Mouse (Mus musculus): Measurements from ENCODE around the gene Wdr82. TPM values are rescaled to one million over a fixed set of nuclear protein-coding genes. Genes with fewer than 3 reads are reported as not detected.

The Wdr82 gene
- polyA plus RNA-seq, 1 experiment from 2014 or later, result 16.0 TPM

GRCm38 (mm10) chr9:106179454-106179853, 8.7 kb downstream of the Wdr82 start:
- 76% methylated on average over 2 of the region's 2 CpGs for WGBS
- H3K9ac ChIP-seq, result no peak overlapping the region
- H3K4me1 ChIP-seq, result peaks cover 35% of the 10 kb centered on the region
- no peak overlapping the region for H3K27ac ChIP-seq (replicated peaks)
- H3K4me3 ChIP-seq, result no peak overlapping the region
- no peaks in the 10 kb centered on the region for H3K9me3 ChIP-seq
- no peak overlapping the region for H3K4me2 ChIP-seq
- peaks cover 86% of the 10 kb centered on the region for H3K36me3 ChIP-seq
- ATAC-seq (ENCODE audit: extremely low read depth, insufficient number of reproducible peaks, low FRiP score, low TSS enrichment), result no peak
- H3K27me3 ChIP-seq (replicated peaks), result no peaks in the 10 kb centered on the region

DNA sequence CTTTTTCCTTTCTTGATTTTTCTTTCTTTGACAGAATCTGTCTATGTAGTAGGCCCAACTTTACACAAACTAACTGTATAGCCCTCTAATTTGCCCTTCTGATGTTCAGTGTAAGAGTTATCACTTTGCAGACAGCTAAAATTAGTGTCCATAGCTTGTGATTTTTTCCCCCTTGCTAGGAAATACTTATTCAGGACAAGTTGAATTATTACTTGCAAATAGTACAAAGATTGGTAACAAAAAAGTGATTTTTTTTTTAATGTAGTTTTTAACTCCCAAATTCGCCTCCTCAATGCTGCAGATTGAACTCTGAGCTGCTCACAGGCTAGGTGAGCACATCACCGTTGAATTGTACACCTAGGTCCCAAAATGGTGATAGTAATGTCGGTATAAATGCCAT, 9.2 kb downstream of the Wdr82 start:
- 93% methylated on average over 3 of the region's 3 CpGs for WGBS
- peaks cover 30% of the 10 kb centered on the region for H3K4me1 ChIP-seq

DNA sequence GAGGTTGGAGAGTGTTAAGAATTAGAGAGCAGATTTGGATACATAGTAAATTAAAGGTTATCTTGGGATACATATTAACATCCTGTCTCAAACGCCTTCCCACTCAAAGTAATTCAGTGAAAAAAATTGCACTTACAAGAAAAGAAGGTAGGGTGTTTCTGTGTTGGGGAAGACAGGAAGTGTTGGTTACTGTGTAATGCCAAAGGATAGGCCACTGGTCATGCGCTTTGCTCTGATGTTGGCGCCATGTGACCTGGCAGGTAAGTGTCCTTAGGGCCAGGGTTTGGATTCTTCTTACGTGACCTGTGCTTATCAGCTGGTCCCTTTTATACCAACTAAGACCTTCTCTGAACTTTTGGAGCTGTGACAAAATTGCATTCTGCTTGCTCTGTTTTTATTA, 11.4 kb downstream of the Wdr82 start:
- Histone ChIP-seq H3K4me3 (no peak overlapping the region), H3K27ac (replicated peaks) (no peak overlapping the region), H3K9me3 (no peaks in the 10 kb centered on the region), H3K4me1 (peaks cover 13% of the 10 kb centered on the region; the same call in 1 of the 2 replicates), H3K4me2 (no peak overlapping the region), H3K27me3 (replicated peaks) (no peaks in the 10 kb centered on the region), H3K9ac (no peak overlapping the region), H3K36me3 (peaks cover 100% of the 10 kb centered on the region)
- ATAC-seq (ENCODE audit: extremely low read depth, insufficient number of reproducible peaks, low FRiP score, low TSS enrichment), result no peak
- WGBS, result 82% methylated on average over 4 of the region's 4 CpGs

More for the DNA sequence above, 9.2 kb downstream of the Wdr82 start:
- Histone ChIP-seq H3K9me3 (no peaks in the 10 kb centered on the region), H3K4me2 (no peak overlapping the region), H3K4me3 (no peak overlapping the region), H3K27me3 (replicated peaks) (no peaks in the 10 kb centered on the region), H3K9ac (no peak overlapping the region), H3K27ac (replicated peaks) (no peak overlapping the region), H3K36me3 (peaks cover 91% of the 10 kb centered on the region)
- ATAC-seq (ENCODE audit: extremely low read depth, insufficient number of reproducible peaks, low FRiP score, low TSS enrichment), result no peak

DNA sequence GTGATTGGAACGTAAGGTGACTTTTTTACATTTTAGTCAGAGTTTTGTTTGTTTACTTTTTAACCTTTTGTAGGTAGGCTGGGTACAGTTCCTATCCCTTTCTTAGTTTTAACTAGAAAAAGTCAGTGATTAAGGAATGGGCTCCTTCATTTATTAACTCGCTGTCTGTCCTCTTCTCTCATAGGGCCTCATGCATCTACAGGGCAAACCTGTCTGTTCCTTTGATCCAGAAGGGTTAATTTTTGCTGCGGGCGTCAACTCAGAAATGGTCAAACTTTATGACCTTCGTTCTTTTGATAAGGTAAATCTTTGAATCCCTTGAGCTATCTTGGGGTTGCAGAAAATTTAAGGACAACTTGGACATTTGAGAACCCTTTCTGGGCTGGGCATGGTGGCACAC, 13.3 kb downstream of the Wdr82 start:
- WGBS, result 89% methylated on average over 5 of the region's 5 CpGs
- no peak overlapping the region for H3K4me2 ChIP-seq

DNA sequence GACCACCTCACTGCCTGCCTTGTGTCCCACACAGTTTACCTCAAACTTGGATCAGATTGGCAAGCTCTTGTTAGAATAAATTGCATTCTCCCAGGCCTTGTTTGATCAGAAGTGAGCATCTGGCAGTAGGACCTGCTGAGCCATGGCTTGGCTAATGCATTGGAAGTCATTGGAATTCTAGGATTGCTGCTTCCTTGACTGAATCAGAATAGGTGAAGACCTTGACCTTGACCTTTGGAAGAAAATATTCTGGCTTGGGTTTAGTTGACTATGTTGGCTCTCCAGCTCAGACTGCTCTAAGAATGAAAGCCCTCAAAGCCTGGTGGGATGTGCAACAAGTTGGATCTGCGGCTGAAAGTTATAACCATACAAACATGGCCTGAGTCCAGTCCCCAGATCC, 20.6 kb downstream of the Wdr82 start:
- Histone ChIP-seq H3K4me3 (no peak overlapping the region), H3K9me3 (no peaks in the 10 kb centered on the region), H3K4me2 (no peak overlapping the region), H3K27me3 (replicated peaks) (no peaks in the 10 kb centered on the region), H3K36me3 (peaks cover 97% of the 10 kb centered on the region), H3K27ac (replicated peaks) (no peak overlapping the region), H3K9ac (no peak overlapping the region), H3K4me1 (peaks cover 4% of the 10 kb centered on the region)
- ATAC-seq (ENCODE audit: extremely low read depth, insufficient number of reproducible peaks, low FRiP score, low TSS enrichment), result no peak
- 97% methylated on average over 1 of the region's 1 CpGs for WGBS

More for the DNA sequence above, 13.3 kb downstream of the Wdr82 start:
- Histone ChIP-seq H3K9me3 (no peaks in the 10 kb centered on the region), H3K27me3 (replicated peaks) (no peaks in the 10 kb centered on the region), H3K9ac (no peak overlapping the region), H3K4me3 (no peak overlapping the region), H3K36me3 (peaks cover 100% of the 10 kb centered on the region), H3K4me1 (peaks cover 9% of the 10 kb centered on the region; the same call in 1 of the 2 replicates), H3K27ac (replicated peaks) (no peak overlapping the region)
- no peak for ATAC-seq (ENCODE audit: extremely low read depth, insufficient number of reproducible peaks, low FRiP score, low TSS enrichment)

- 89% methylated on average over 8 of the region's 8 CpGs for WGBS
Observed at GRCm38 (mm10) chr9:106192024-106192423, 21.3 kb downstream of the Wdr82 start.

DNA sequence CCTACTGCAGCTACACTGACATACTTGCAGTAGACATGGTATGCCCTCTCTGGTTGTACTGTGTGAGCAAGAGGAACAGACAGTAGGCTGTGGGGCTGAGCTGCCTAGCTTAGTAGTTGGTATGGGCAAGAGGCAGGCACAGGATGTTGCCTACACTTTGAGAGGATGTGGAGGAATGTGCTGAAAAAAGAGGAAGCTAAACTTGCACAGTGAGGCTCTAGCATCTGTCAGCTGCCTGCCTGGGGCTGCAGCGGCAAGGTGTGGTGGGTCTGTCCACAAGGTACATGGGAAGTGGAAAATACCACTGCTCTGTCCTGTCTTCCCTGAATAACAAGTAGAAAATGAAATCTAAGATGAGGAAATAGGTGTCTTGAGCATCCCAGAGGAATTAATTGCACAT, 22.3 kb downstream of the Wdr82 start:
- Histone ChIP-seq H3K36me3 (peaks cover 90% of the 10 kb centered on the region), H3K9ac (no peak overlapping the region), H3K4me1 (peaks cover 7% of the 10 kb centered on the region), H3K4me3 (no peak overlapping the region), H3K4me2 (no peak overlapping the region), H3K27me3 (replicated peaks) (no peaks in the 10 kb centered on the region), H3K9me3 (no peaks in the 10 kb centered on the region), H3K27ac (replicated peaks) (no peak overlapping the region)
- 86% methylated on average over 1 of the region's 1 CpGs for WGBS
- no peak for ATAC-seq (ENCODE audit: extremely low read depth, insufficient number of reproducible peaks, low FRiP score, low TSS enrichment)

More at GRCm38 (mm10) chr9:106192024-106192423, 21.3 kb downstream of the Wdr82 start:
- H3K36me3 ChIP-seq, result peaks cover 97% of the 10 kb centered on the region
- no peaks in the 10 kb centered on the region for H3K9me3 ChIP-seq
- H3K9ac ChIP-seq, result no peak overlapping the region
- no peak overlapping the region for H3K27ac ChIP-seq (replicated peaks)
- no peak overlapping the region for H3K4me3 ChIP-seq
- no peaks in the 10 kb centered on the region for H3K27me3 ChIP-seq (replicated peaks)
- H3K4me2 ChIP-seq, result no peak overlapping the region
- ATAC-seq (ENCODE audit: extremely low read depth, insufficient number of reproducible peaks, low FRiP score, low TSS enrichment), result no peak
- peaks cover 4% of the 10 kb centered on the region for H3K4me1 ChIP-seq

DNA sequence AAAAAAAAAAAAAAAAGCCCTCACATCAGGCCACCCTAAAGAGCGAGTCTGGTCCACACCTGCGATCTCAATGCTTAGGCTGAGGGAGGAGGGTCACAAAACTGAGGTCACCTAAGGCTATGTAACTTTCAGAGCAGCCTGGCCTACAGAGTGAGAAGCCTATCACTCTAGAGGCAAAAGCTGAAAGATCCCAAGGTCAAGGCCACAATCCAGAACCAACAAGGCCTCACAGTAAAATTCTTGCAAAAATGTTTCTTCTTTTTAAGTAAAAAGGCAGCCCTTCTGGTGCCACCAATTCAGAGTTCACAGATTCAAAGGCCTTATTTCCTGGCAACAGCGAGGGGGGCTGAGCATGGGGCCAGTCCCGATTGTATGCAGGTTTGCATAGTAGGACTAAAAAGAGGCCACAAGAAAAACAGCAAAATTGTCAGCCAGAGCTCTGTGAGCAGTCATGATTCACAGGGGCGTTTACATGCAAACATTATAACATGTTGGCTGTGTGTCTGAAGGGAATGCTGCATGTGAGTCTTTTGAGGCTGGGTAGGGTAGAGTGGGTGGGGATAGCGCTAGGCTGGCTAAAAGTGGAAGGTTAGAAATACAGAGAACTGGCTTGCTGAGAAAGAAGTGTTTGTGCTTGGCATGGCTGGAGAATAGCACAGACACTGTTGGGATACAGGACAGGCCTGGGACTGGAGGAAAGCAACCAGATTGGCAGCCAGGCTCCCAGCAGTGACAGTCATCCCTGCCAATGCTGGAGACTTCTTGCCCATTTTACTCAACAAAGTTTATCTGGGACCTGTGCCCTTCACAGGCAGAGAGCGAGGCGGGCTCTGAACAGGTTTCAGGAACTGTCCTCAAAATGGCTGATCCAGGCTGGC, 23.4 kb downstream of the Wdr82 start:
- 91% methylated on average over 8 of the region's 8 CpGs for WGBS
- H3K9ac ChIP-seq, result no peak overlapping the region

DNA sequence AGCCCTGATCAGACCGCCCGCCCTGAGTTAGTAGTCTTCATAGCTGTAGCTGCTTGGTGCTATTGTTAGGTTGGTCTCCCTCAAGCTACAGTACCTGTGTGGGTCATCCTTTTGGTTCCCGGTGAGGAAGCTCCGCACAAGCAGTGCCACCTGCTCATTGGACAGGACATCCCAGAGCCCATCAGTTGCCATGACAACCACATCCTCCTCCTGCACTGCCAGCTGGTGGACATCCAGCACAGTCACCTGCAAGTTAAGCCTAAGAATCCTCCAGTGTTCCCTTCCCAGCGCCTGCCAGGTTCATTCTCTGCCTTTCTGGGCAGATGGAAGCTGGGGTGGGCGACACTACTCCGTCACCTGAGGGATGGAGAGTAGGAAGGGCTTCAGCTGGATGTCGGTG, 25.0 kb downstream of the Wdr82 start:
- peaks cover 25% of the 10 kb centered on the region for H3K4me1 ChIP-seq
- H3K4me2 ChIP-seq, result no peak overlapping the region
- no peak overlapping the region for H3K9ac ChIP-seq
- no peaks in the 10 kb centered on the region for H3K27me3 ChIP-seq (replicated peaks)
- WGBS, result 87% methylated on average over 8 of the region's 8 CpGs
- H3K27ac ChIP-seq (replicated peaks), result no peak overlapping the region
- H3K9me3 ChIP-seq, result no peaks in the 10 kb centered on the region
- ATAC-seq (ENCODE audit: extremely low read depth, insufficient number of reproducible peaks, low FRiP score, low TSS enrichment), result no peak
- peaks cover 63% of the 10 kb centered on the region for H3K36me3 ChIP-seq
- H3K4me3 ChIP-seq, result no peak overlapping the region

More for the DNA sequence above, 23.4 kb downstream of the Wdr82 start:
- H3K4me3 ChIP-seq, result no peak overlapping the region
- H3K36me3 ChIP-seq, result peaks cover 78% of the 10 kb centered on the region
- H3K27ac ChIP-seq (replicated peaks), result no peak overlapping the region
- no peak overlapping the region for H3K4me2 ChIP-seq
- no peaks in the 10 kb centered on the region for H3K9me3 ChIP-seq
- H3K27me3 ChIP-seq (replicated peaks), result no peaks in the 10 kb centered on the region
- peaks cover 16% of the 10 kb centered on the region for H3K4me1 ChIP-seq
- no peak for ATAC-seq (ENCODE audit: extremely low read depth, insufficient number of reproducible peaks, low FRiP score, low TSS enrichment)

GRCm38 (mm10) chr9:106197081-106197713, 26.5 kb downstream of the Wdr82 start:
- H3K9ac ChIP-seq, result no peak overlapping the region
- no peak overlapping the region for H3K27ac ChIP-seq (replicated peaks)
- peaks cover 49% of the 10 kb centered on the region for H3K36me3 ChIP-seq
- H3K9me3 ChIP-seq, result no peaks in the 10 kb centered on the region
- no peak overlapping the region for H3K4me3 ChIP-seq
- peaks cover 27% of the 10 kb centered on the region for H3K4me1 ChIP-seq
- no peak for ATAC-seq (ENCODE audit: extremely low read depth, insufficient number of reproducible peaks, low FRiP score, low TSS enrichment)
- no peak overlapping the region for H3K4me2 ChIP-seq
- 91% methylated on average over 3 of the region's 3 CpGs for WGBS
- no peaks in the 10 kb centered on the region for H3K27me3 ChIP-seq (replicated peaks)

DNA sequence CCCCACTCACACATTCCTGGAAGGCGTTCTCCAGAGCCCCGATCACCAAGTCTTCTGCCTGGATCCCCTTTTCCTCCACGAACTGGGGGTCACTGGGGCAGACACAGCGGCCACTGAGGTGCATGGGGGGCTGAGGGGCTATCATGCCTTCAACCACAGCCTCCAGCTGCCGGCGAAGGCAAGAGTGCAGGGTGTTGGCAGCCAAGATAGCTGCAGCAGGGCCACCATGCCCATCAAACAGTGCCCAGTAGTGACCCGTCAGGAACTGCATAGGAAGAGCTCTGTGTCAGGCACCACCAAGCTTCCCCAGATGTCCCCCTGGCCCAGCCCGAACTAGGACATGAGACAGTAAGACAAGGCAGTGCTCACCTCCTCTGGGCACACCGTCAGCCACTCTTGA, 27.0 kb downstream of the Wdr82 start:
- no peak overlapping the region for H3K4me3 ChIP-seq
- peak overlapping the region; percentile 72; the same call in 1 of the 2 replicates for H3K4me2 ChIP-seq
- no peaks in the 10 kb centered on the region for H3K9me3 ChIP-seq
- H3K27ac ChIP-seq (replicated peaks), result no peak overlapping the region
- H3K9ac ChIP-seq, result no peak overlapping the region; the same call in 1 of the 2 replicates
- peaks cover 26% of the 10 kb centered on the region for H3K4me1 ChIP-seq
- no peaks in the 10 kb centered on the region for H3K27me3 ChIP-seq (replicated peaks)
- H3K36me3 ChIP-seq, result peaks cover 43% of the 10 kb centered on the region
- WGBS, result 77% methylated on average over 9 of the region's 9 CpGs
- ATAC-seq (ENCODE audit: extremely low read depth, insufficient number of reproducible peaks, low FRiP score, low TSS enrichment), result no peak
